Mouse (Mus musculus) liver, embryonic 14.5 days (tissue): ENCODE results near the gene Olfr1369-ps1. TPM values are rescaled to one million over a fixed set of nuclear protein-coding genes. Genes with fewer than 3 reads are reported as not detected.

ENCODE experiments used
- ATAC-seq: fragments of 200-750 bp; cut with Nextera tagmentation; 2 replicates; pipeline ENCODE4 v1.8.0; 2017; ENCODE audit warnings: moderate number of reproducible peaks, mild to moderate bottlenecking, moderate library complexity; ENCODE audit not compliant: insufficient read depth
- DNase-seq, 3 experiments: peaks; one replicate each; pipeline ENCODE4 v3.0.0-alpha.2; 2012 to 2013; ENCODE audit warnings: low read depth in 3 of 3, low spot score in 3 of 3
- H3K27ac ChIP-seq: fragments of 300-500 bp; sonication (generic); 2 replicates; pipeline ENCODE4 v1.5.1; 2014; ENCODE audit warnings: moderate library complexity, mild to moderate bottlenecking, control low read depth, inconsistent platforms
- H3K27me3 ChIP-seq: fragments of 300-500 bp; sonication (generic); 2 replicates; pipeline ENCODE4 v1.6.1; 2014; ENCODE audit warnings: mild to moderate bottlenecking, low read length, moderate library complexity; ENCODE audit not compliant: control insufficient read depth, insufficient read depth
- H3K36me3 ChIP-seq: fragments of 300-500 bp; sonication (generic); replicated peaks from 2 replicates; pipeline ENCODE4 v1.6.1; 2014; ENCODE audit warnings: low read depth; ENCODE audit not compliant: control insufficient read depth, insufficient read depth
- H3K4me1 ChIP-seq, 2 experiments: fragments of 200-500 bp in 1 of 2; fragments of 300-500 bp in 1 of 2; sonication (generic) in 1 of 2; replicated peaks; 2 replicates each; pipeline ENCODE4 v1.6.1; 2012 to 2014; ENCODE audit warnings: antibody characterized with exemption in 1 of 2, inconsistent platforms in 1 of 2, low read length in 1 of 2; ENCODE audit not compliant: control insufficient read depth in 2 of 2, insufficient read depth in 2 of 2
- H3K4me2 ChIP-seq: fragments of 300-500 bp; sonication (generic); 2 replicates; pipeline ENCODE4 v1.6.1; 2014; ENCODE audit warnings: low read depth, mild to moderate bottlenecking, control low read depth, moderate library complexity
- H3K4me3 ChIP-seq, 2 experiments: fragments of 200-500 bp in 1 of 2; fragments of 300-500 bp in 1 of 2; sonication (generic) in 1 of 2; 2 replicates each; pipeline ENCODE4 v1.5.1; 2012 to 2014; ENCODE audit warnings: low read depth in 2 of 2, low read length in 2 of 2, mild to moderate bottlenecking in 2 of 2, control low read depth in 1 of 2, inconsistent platforms in 1 of 2, moderate library complexity in 1 of 2; ENCODE audit not compliant: insufficient read depth in 1 of 2
- H3K9ac ChIP-seq: fragments of 300-500 bp; sonication (generic); replicated peaks from 2 replicates; pipeline ENCODE4 v1.6.1; 2014; ENCODE audit warnings: mild to moderate bottlenecking, control low read depth, moderate library complexity
- H3K9me3 ChIP-seq: fragments of 300-500 bp; sonication (generic); 2 replicates; pipeline ENCODE4 v1.6.1; 2016; ENCODE audit warnings: low read length, mixed read lengths; ENCODE audit not compliant: control insufficient read depth
- CTCF ChIP-seq: IDR thresholded peaks from 2 replicates; pipeline ENCODE4 v1.5.1; 2016; ENCODE audit warnings: antibody characterized with exemption, low read depth, control low read depth
- EP300 ChIP-seq: IDR thresholded peaks from 2 replicates; pipeline ENCODE4 v1.6.1; 2016; ENCODE audit warnings: antibody characterized with exemption, low read depth
- WGBS: fragments of 180-500 bp; shearing (Covaris S2); extraction: QIAGEN DNeasy Blood & Tissue Kit; methylation state at CpG from one replicate; pipeline ENCODE4 v1.1.7; 2014; ENCODE audit not compliant: insufficient replicate concordance; 5-methylcytosine and 5-hydroxymethylcytosine counted together
- polyA plus RNA-seq, 2 experiments: library from polyadenylated mRNA; depleted of rRNA in 1 of 2; stranded (reverse) in 1 of 2; unstranded in 1 of 2; fragments of >200 nt; fragmentation: Nextera tagmentation in 1 of 2; extraction: Ambion mirVana in 1 of 2; gene quantifications; 2 replicates each; pipeline versions ENCODE4 v1.2.1 to v1.2.3; 2012 to 2014

The Olfr1369-ps1 gene
- polyA plus RNA-seq, 2 experiments = 0.03 TPM; not detected in 1

DNA sequence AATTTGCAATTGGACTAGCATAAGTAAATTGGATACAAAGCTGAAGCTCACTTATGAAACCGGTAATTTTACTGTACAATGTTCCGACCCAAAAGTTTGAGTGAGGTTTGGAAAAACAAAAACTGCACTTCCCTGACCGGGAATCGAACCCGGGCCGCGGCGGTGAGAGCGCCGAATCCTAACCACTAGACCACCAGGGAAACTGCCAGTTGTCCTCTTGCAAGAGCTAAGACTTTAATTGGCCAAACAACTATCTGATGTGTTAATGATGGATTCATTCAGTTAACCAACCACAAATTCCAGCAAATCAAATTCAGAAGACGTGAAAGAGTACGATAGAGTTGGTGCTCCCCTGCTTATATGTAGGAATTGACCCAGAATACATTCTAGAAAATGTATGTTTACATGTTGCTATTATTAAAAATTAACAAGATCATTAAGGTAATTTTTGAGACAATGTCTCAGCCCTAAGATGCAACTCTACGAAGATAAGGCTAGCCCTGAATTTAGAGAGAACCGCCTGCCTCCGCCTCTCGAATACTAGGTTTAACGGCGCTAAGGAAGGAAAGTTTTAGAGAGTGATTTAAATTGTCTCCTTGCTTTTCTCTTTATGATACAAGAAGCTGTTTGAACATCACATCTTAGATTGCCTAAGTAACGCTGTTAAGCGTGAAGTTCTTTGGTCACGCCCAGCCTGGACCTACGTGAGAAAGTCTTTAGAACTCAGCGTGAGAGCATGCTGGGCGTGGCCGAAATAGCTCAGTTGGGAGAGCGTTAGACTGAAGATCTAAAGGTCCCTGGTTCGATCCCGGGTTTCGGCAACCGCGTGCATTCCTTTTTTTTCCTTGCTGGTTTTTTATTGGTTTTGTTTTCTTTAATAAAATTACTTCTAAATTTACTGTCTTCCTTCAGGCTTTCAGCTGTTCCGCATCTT, 49.6 kb downstream of the Olfr1369-ps1 start:
- H3K4me3 ChIP-seq = peak overlapping the region; percentile 78
- DNase-seq = peak; percentile 74 to 87 (median 79)
- H3K9me3 ChIP-seq = no peaks in the 10 kb centered on the region
- H3K4me1 ChIP-seq = peaks cover 5 to 14% of the 10 kb centered on the region in 2 experiments
- peak overlapping the region; percentile 51 for H3K9ac ChIP-seq
- peak; percentile 85 for ATAC-seq
- H3K27ac ChIP-seq = no peak overlapping the region
- H3K36me3 ChIP-seq = no peaks in the 10 kb centered on the region
- H3K4me2 ChIP-seq = peak overlapping the region; percentile 94
- WGBS = under 1% methylated on average over 32 of the region's 32 CpGs
- TF ChIP-seq EP300 (peak; percentile 25; the same call in 1 of the 2 replicates), CTCF (no peak)
- peaks cover 17% of the 10 kb centered on the region for H3K27me3 ChIP-seq

DNA sequence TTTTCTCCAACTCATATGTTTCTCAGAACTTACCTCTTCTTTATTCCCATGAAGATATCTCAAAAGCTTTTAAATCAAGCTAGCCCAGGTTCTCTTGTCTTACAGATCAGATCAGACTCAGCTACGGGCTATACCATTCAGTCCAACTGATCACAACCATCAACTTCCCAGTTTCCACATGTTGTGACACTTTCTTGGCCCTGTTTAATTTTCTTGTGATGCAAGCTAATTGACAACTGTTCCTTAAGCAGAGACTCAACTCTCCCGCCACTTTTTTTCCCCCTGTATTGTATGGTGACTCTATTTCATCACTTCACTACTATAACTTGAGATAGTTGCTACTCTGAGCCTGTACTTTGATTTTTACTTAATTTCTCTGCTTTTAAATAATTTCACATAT, 50.3 kb downstream of the Olfr1369-ps1 start:
- H3K4me2 ChIP-seq = peak overlapping the region; percentile 94
- peaks cover 17% of the 10 kb centered on the region for H3K27me3 ChIP-seq
- DNase-seq (no peak), ATAC-seq (peak; percentile 33; the same call in 1 of the 2 replicates)
- no peak overlapping the region for H3K9ac ChIP-seq
- no peaks in the 10 kb centered on the region for H3K36me3 ChIP-seq
- H3K4me3 ChIP-seq = peak overlapping the region in 1 of 2 experiments; percentile 78; a peak in 2 of 4 replicates
- 40% methylated on average over 2 of the region's 2 CpGs for WGBS
- no peaks in the 10 kb centered on the region for H3K9me3 ChIP-seq
- TF ChIP-seq EP300 = no peak
- TF ChIP-seq CTCF = no peak
- peaks cover 7 to 14% of the 10 kb centered on the region in 2 experiments for H3K4me1 ChIP-seq
- H3K27ac ChIP-seq = no peak overlapping the region

DNA sequence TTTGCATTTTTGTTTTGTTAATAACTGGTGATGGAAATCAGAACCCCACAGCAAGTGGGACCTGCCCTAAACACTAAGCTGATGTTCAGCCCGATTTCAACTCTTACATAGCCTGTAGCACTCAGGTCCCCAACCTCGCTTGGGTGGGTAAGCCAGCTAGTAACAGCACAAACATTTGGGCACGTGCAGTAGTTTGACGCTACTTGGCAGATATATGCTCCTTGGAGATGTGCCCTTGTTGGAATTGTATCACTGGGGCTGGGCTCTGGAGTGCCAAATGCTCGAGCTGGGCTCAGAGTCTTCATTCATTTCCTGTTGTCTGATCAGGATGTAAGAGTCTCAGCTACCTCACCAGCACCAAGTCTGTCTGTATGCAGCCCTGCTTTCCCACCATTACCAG, 51.3 kb downstream of the Olfr1369-ps1 start:
- Histone ChIP-seq H3K9me3 (no peaks in the 10 kb centered on the region), H3K4me1 (peaks cover 7 to 15% of the 10 kb centered on the region in 2 experiments), H3K27ac (no peak overlapping the region), H3K27me3 (peaks cover 17% of the 10 kb centered on the region), H3K36me3 (no peaks in the 10 kb centered on the region), H3K4me2 (no peak overlapping the region), H3K4me3 (no peak overlapping the region), H3K9ac (no peak overlapping the region)
- TF ChIP-seq EP300 = no peak
- no peak for TF ChIP-seq CTCF
- ATAC-seq (no peak), DNase-seq (no peak)
- 49% methylated on average over 5 of the region's 5 CpGs for WGBS

DNA sequence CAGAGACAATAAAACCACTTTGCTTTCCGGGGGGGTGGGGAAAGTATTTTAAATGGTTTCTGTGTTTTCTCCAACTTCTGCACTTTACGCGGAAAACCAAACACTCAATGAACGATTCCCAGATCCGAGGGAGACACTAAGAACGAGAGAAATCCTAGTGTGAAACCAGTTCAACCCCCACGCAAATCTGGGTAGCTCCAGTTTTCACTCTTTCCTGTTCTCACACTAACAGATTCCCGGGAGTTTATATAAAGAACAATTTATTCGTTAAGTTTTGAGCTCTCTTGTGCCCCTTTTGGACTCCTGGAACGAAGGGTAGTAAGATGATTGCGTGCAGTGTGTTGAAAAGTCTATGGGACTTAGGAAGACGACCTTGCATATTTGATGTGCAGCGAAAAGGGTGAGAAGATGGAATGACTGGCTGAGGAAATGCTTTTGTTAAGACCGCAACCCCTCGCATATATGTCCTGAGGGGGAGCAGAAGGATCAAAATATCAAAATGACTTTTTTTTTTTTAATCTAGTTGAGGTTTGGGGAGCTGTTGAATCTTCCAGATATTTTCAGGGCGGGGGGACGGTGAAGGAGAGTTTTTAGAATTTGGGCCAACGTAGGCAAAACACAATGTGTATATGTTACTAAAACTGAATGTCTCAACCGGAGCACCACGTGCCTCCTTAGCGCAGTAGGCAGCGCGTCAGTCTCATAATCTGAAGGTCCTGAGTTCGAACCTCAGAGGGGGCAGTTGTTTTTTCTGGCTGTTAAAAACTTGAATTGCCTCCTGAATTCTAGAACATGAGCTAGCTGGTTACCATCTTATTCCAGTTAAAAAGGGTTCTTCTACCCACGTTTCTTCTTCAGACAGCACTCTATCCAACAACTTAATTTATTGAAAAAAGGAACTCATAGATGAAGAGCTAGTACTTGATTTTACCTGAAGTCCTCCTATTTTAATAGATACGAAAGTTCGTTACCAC, 55.9 kb downstream of the Olfr1369-ps1 start:
- 1% methylated on average over 27 of the region's 27 CpGs for WGBS
- DNase-seq = peak in 1 of 3 experiments; percentile 71
- no peaks in the 10 kb centered on the region for H3K36me3 ChIP-seq
- H3K27me3 ChIP-seq = no peaks in the 10 kb centered on the region; the same call in 1 of the 2 replicates
- ATAC-seq = peak; percentile 40
- H3K9ac ChIP-seq = peak overlapping the region; percentile 64
- TF ChIP-seq CTCF = no peak
- no peak; the same call in 1 of the 2 replicates for TF ChIP-seq EP300
- H3K4me1 ChIP-seq = peaks cover 8 to 12% of the 10 kb centered on the region in 2 experiments
- H3K4me3 ChIP-seq = peak overlapping the region; percentile 73 to 77
- H3K27ac ChIP-seq = no peak overlapping the region
- peak overlapping the region; percentile 99 for H3K4me2 ChIP-seq
- no peaks in the 10 kb centered on the region for H3K9me3 ChIP-seq
